Mouse (Mus musculus): Measurements from ENCODE around the gene Oma1. TPM values are rescaled to one million over a fixed set of nuclear protein-coding genes. Genes with fewer than 3 reads are reported as not detected.

The Oma1 gene
- total RNA-seq (2014; fragmentation: Nextera tagmentation) (18.2 and 20.6 TPM in 2 replicates), total RNA-seq (2017) (54.6 and 71.3 TPM in 2 replicates)

- ATAC-seq (replicated peaks; ENCODE audit: poor library complexity, severe bottlenecking), result peak; percentile 94
Measured at GRCm38 (mm10) chr4:103313587-103314525, at the start of gene Oma1. Gene Oma1, plus strand, starts transcription at chr4:103313812.

DNA sequence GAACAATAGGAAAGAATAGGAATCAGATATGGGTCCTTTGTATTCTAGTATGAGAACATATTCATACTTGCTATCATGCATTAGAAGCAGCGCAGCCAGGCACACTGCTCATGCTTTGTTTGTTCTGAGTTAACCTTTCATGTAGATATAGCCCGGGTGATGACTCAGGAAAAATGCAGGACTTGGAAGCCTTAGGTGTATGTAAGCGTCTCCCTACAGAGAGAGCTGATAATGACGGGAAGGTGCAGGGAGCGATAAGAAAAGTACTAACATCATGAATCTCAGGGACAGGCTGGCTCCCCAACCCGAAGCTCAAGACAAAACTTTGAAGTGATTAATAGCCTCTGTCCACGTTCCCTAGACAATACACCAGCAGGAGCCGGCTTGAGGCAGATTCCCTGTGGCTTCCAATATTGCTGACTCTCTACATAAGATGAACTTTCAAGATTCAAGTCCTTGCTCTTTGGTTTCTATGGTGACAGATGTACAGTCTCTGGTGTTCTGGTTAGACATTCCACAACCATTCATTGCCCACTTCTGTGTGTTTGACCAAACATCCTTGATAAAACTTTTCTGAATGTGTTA lies 49.7 kb upstream of the Oma1 start:
- ATAC-seq (replicated peaks; ENCODE audit: poor library complexity, severe bottlenecking), result no peak

DNA sequence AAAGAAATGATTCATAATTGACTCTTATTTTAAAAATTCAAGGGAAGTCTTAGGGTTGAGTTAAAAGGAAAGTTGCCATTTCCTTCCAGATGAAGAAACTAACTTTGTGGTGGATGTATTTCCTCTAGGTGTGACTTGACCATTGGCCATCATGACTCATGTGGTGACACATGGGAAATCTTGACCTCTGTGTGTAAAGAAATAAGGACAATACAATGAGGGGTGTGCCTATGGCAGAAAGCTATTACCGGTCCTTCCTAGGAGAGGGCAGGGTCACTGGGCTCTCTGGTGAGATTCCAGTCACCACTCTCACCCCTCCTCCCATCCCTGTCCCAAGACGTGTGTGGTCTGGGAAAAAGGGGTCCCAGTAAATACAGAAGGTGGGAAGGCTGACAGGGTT lies 48.4 kb upstream of the Oma1 start:
- ATAC-seq (replicated peaks; ENCODE audit: poor library complexity, severe bottlenecking), result no peak

DNA sequence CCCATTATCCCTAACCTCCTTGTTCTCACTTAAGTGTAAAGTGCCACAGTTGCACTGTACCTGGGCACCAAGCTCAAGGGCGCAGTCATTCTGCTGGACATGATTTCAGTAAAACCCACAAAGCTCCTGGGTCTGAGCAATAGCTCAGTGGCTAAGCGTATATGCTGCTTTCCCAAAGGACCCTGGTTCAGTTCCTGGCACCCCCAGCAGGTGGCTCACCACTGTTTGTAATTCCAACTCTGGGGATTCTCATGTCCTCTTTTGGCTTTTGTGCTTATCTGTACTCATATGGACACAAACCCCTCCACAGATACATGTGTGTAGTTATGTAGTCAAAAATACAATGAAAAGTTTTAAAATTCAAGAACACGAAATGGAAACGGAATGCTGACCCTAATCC lies 44.3 kb upstream of the Oma1 start:
- peak; percentile 50 for ATAC-seq (replicated peaks; ENCODE audit: poor library complexity, severe bottlenecking)

- ATAC-seq (replicated peaks; ENCODE audit: poor library complexity, severe bottlenecking), result no peak
Measured at GRCm38 (mm10) chr4:103273021-103273420, 40.6 kb upstream of the Oma1 start.

DNA sequence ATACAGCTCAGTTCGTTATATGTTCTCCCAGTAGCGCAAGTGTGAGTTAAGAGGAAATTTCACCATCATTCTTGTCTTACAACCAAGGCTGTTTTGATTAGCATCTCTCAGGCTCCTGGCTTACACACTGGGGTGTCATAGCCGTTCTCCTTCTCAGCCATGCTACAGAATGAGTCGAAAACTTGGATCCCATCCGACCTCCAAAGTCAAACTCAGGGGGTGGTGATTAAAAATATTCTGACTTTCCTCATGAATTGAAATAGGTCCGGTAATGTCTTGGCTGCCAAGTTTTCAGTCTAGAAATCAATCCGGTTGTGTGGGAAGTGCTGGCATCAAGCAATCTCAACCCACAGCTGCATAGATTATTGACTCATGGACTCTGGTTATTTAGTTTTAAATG lies 25.3 kb upstream of the Oma1 start:
- ATAC-seq (replicated peaks; ENCODE audit: poor library complexity, severe bottlenecking), result no peak

- ATAC-seq (replicated peaks; ENCODE audit: poor library complexity, severe bottlenecking), result no peak
Measured at GRCm38 (mm10) chr4:103290763-103291162, 22.8 kb upstream of the Oma1 start, which contains the start of gene 4921539E11Rik. Gene 4921539E11Rik, minus strand, starts transcription at chr4:103290863.

GRCm38 (mm10) chr4:103299342-103299741 lies 14.3 kb upstream of the Oma1 start:
- ATAC-seq (replicated peaks; ENCODE audit: poor library complexity, severe bottlenecking), result no peak

DNA sequence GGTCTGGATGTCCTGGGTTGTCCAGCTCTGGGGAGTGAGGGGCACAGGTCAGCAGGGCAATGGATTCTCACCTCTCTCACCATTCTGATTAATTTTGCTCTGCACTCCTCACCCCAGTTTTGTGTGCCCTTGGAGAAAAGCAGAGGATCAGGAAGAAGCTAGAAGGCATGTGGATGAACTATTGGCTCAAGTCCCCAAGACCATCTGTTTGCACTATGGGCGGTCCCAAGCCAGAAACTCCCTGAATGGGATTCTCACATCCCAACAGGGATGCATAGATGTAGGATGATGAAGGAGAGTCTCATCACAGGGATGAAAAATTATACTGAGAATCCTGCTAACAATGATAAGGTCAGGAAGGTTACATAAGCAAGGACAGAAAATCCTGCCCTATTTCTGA lies 9.8 kb upstream of the Oma1 start:
- no peak for ATAC-seq (replicated peaks; ENCODE audit: poor library complexity, severe bottlenecking)

- ATAC-seq (replicated peaks; ENCODE audit: poor library complexity, severe bottlenecking), result peak; percentile 6; the same call in 1 of the 2 replicates
Measured at GRCm38 (mm10) chr4:103314526-103314910, 906 bp downstream of the Oma1 start.

DNA sequence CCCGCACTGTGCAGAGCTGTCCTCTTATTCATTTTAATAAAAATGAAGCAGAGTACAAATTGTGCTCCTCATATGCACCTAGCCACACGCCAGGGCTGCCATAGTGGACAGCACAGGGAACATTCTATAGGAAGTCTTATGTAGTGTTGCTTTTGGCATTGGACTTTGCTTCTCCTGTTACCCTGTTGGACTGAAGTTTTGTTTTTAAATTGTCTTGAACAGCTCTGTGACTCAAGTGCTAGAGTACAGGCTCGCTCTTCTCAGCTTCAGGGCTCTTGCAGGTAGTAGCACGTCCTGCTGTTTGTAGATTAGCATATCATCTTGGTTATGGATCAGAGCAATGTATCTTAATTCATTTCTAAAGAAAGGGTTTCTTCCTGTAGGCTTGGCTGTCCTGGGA lies 2.2 kb downstream of the Oma1 start:
- ATAC-seq (replicated peaks; ENCODE audit: poor library complexity, severe bottlenecking), result no peak

- ATAC-seq (replicated peaks; ENCODE audit: poor library complexity, severe bottlenecking), result peak; percentile 78
Measured at GRCm38 (mm10) chr4:103321461-103321860, 7.8 kb downstream of the Oma1 start.

- no peak for ATAC-seq (replicated peaks; ENCODE audit: poor library complexity, severe bottlenecking)
Measured at GRCm38 (mm10) chr4:103324688-103325451, 11.3 kb downstream of the Oma1 start.

DNA sequence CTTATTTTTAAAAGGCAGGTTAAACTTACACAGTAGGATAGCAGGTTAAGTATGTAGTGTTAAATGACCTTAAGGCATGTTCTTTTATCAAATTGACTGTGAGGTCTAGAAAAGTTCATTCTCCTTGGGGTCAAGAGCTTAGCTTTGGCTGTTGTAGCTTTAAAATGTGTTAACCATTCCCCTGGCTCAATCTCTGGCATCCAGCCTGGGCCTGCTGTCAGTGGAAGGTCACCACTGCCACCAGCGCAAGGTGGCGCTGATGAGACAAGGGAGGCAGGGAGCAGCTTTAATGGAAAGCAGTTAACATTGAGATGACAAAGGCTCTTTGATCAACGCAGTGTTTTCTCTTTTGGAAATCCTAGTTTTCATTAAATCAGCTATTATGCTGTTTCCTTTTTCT lies 13.4 kb downstream of the Oma1 start:
- ATAC-seq (replicated peaks; ENCODE audit: poor library complexity, severe bottlenecking), result no peak; the same call in 1 of the 2 replicates

- no peak for ATAC-seq (replicated peaks; ENCODE audit: poor library complexity, severe bottlenecking)
Measured at GRCm38 (mm10) chr4:103329348-103329747, 15.7 kb downstream of the Oma1 start.

DNA sequence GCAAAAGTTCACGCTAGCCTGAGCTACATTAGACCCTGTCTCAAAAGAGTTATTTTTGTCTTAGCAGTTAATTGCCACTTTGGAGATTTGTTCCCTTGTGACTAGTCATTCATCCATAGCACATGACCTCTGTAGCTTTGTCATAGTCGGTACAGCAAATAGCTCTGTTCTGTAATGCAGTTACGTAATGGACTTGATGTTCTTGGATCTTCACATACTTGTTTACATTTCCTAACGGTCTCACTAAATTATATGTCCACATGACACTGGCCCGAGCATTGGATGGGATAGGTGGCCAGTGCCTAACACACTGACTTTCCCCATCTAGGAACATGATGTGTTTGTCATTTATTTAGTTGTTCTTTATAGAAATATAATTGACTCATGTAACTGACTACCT lies 21.5 kb downstream of the Oma1 start:
- ATAC-seq (replicated peaks; ENCODE audit: poor library complexity, severe bottlenecking), result no peak

DNA sequence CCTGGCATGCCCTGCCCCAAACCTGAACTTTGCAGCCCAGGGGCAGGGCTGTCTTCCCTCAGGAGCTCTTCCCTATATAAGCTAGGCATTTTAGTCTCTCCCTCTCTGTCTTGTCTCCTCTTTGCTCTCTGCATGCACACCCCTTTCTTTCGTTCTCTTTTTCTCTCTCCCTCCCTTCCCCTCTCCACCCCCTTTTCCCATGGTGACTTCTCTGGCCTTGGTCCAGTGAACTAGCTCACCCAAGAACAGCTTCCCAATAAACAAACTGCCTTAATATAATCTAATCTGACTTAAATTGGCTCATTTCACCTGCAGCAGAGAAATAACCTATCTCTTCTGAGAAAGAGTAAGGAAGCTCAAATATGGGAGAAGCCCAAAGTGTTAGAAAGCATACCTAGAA lies 27.1 kb downstream of the Oma1 start:
- no peak for ATAC-seq (replicated peaks; ENCODE audit: poor library complexity, severe bottlenecking)

DNA sequence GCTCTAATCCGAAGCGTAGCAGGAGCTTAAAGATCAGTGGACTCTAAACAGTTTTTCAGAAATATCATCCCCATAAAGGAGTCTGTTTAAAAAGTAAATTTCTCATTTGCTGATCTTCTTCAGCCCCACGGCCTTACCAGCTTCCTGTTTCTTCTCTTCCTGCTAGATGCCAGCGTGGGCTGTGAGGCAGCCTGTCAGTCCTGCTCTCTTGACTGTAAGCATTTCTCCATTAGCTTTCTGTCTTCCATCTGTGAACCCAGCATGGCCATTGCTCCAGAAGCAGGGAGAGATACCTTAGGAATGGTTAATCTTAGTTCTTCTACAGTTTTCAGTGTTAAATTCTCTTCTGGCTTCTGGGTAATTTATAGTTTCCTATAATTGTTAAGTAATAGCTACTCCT lies 28.0 kb downstream of the Oma1 start:
- ATAC-seq (replicated peaks; ENCODE audit: poor library complexity, severe bottlenecking), result peak; percentile 76

DNA sequence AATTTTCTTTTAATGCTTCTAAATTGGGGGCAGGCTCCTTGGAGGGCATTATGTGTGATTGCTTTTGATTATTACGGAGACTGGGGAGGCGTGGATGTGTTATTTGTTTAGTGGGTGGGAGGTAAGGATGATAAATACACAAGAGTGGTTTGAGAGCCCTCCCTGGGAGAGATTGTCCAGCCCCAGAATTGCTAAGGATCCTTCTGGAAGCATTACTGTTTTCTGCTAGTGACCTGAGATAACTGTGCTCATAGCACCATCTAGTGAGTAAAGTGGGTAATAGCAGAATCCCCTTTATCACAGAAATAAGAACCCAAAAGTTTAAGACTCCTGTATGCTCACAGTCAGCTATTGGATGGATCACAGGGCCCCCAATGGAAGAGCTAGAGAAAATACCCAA lies 32.4 kb downstream of the Oma1 start:
- peak; percentile 77 for ATAC-seq (replicated peaks; ENCODE audit: poor library complexity, severe bottlenecking)

DNA sequence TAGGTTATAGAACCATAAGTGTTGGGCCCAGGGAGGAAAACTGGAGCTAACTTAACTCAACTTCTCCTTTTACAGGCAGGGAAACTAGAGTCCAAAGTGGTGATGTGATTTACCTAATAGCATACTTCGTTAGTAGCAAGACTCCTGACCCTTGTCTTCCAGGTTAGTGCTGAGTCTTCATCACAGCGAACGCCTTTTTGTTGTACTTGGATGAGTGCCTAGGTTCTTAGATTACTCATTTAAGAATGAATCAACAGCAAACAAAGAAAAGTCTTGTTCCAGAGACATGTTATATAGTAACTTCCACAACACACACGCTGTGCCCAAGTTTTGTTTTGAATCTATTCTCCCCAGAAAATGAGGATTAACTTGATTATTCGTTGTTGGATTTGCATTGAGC lies 33.2 kb downstream of the Oma1 start:
- no peak for ATAC-seq (replicated peaks; ENCODE audit: poor library complexity, severe bottlenecking)

DNA sequence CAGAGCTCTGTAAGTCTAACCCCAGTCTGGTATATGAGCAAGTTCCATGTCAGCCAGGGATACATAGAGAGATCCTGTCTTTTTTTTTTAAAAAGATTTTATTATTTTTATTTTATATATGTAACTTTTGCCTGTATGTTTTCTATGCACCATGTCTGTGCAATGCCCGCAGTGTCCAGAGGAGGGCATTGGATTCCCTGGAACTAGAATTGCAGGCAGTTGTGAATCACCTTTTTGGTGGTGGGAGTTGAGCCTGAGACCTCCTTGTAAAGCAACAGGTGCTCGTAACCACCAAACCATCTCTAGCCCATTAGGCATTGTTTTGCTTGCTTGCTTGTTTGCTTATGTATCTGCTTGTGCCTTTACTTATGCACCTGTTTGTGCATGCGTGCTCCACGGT lies 35.6 kb downstream of the Oma1 start:
- ATAC-seq (replicated peaks; ENCODE audit: poor library complexity, severe bottlenecking), result no peak

Data from granulocyte monocyte progenitor cell, adult 5-6 weeks (primary cell).